Mouse (Mus musculus) embryonic facial prominence, embryonic 15.5 days (tissue): Measurements from ENCODE around the gene Ccar1. TPM values are rescaled to one million over a fixed set of nuclear protein-coding genes. Genes with fewer than 3 reads are reported as not detected.

Experiments used
- ATAC-seq: fragments of 200-750 bp; cut with Nextera tagmentation; 2 replicates; pipeline ENCODE4 v1.8.0; 2017; ENCODE audit warnings: low read depth, moderate TSS enrichment; ENCODE audit not compliant: insufficient number of reproducible peaks, low FRiP score, low TSS enrichment
- H3K27ac ChIP-seq: fragments of 300-500 bp; sonication (generic); replicated peaks from 2 replicates; pipeline ENCODE4 v1.5.1; 2015; ENCODE audit warnings: mild to moderate bottlenecking, inconsistent platforms
- H3K27me3 ChIP-seq: fragments of 300-500 bp; sonication (generic); 2 replicates; pipeline ENCODE4 v1.6.1; 2015; ENCODE audit warnings: inconsistent platforms
- H3K36me3 ChIP-seq: fragments of 300-500 bp; sonication (generic); 2 replicates; pipeline ENCODE4 v1.6.1; 2015; ENCODE audit warnings: mild to moderate bottlenecking, inconsistent platforms
- H3K4me1 ChIP-seq: fragments of 300-500 bp; sonication (generic); 2 replicates; pipeline ENCODE4 v1.6.1; 2015; ENCODE audit warnings: inconsistent platforms
- H3K4me2 ChIP-seq: fragments of 300-500 bp; sonication (generic); replicated peaks from 2 replicates; pipeline ENCODE4 v1.6.1; 2015; ENCODE audit warnings: mild to moderate bottlenecking, inconsistent platforms
- H3K4me3 ChIP-seq: fragments of 300-500 bp; sonication (generic); replicated peaks from 2 replicates; pipeline ENCODE4 v1.5.1; 2015; ENCODE audit warnings: mild to moderate bottlenecking, inconsistent platforms
- H3K9ac ChIP-seq: fragments of 300-500 bp; sonication (generic); 2 replicates; pipeline ENCODE4 v1.6.1; 2015; ENCODE audit warnings: inconsistent platforms
- H3K9me3 ChIP-seq: fragments of 300-500 bp; sonication (generic); replicated peaks from 2 replicates; pipeline ENCODE4 v1.6.1; 2016; ENCODE audit warnings: inconsistent platforms
- WGBS: fragments of 180-500 bp; shearing (Covaris S2); methylation state at CpG from one replicate; pipeline ENCODE4 v1.1.7; 2015; 5-methylcytosine and 5-hydroxymethylcytosine counted together
- polyA plus RNA-seq: library from polyadenylated mRNA; unstranded; fragments of >200 nt; fragmentation: Nextera tagmentation; extraction: Ambion mirVana; gene quantifications from 2 replicates; pipeline ENCODE4 v1.2.1, GENCODE M21; 2015

Ccar1 gene
- polyA plus RNA-seq: 102 and 112 TPM in 2 replicates

- peak within 1 kb of the TSS; percentile 89 for H3K4me3 ChIP-seq
- peak within 1 kb of the TSS; percentile 53 for H3K4me2 ChIP-seq
- H3K27ac ChIP-seq: peak within 1 kb of the TSS; percentile 96
- peaks cover 28% of the 10 kb centered on the region for H3K36me3 ChIP-seq
- H3K9me3 ChIP-seq: no peaks in the 10 kb centered on the region
- ATAC-seq: peak; percentile 98
- peak within 1 kb of the TSS; percentile 89 for H3K9ac ChIP-seq
- no peaks in the 10 kb centered on the region for H3K27me3 ChIP-seq
- H3K4me1 ChIP-seq: peaks cover 12% of the 10 kb centered on the region
- WGBS: 1% methylated on average over 55 of the region's 55 CpGs
These were observed at the start of gene Ccar1 for GRCm38 (mm10) chr10:62792177-62793090. TSS of gene Ccar1 (minus strand) at chr10:62792286.

GRCm38 (mm10) chr10:62840687-62841086 is 48.6 kb upstream of the Ccar1 start:
- no peaks in the 10 kb centered on the region for H3K9me3 ChIP-seq
- WGBS: 91% methylated on average over 7 of the region's 7 CpGs
- no peak overlapping the region for H3K4me3 ChIP-seq
- peaks cover 6% of the 10 kb centered on the region for H3K4me1 ChIP-seq
- no peak for ATAC-seq
- H3K27me3 ChIP-seq: no peaks in the 10 kb centered on the region
- no peak overlapping the region for H3K27ac ChIP-seq
- H3K36me3 ChIP-seq: peaks cover 17% of the 10 kb centered on the region; the same call in 1 of the 2 replicates
- H3K9ac ChIP-seq: no peak overlapping the region
- H3K4me2 ChIP-seq: no peak overlapping the region

DNA sequence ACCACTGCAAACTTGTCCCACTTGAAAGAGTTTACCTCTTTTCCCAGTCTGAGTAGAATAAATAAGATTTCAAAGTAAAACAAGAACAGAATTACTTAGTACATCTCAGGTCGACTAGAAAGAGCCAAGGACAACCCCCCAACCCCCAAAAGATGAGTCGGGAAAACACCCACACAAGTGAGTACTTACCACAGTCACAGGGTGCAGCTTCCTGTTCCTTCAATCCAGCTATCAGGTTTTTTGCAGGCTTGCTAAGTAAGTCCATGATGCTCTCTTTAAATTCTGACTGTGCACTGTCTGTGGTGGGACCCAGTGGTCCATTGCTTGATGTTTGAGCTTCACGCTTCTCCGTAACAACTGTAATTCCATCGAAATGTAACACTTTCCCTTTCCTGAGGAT is 45.9 kb upstream of the Ccar1 start:
- Histone ChIP-seq H3K27me3 (no peaks in the 10 kb centered on the region), H3K4me2 (no peak overlapping the region), H3K36me3 (peaks cover 26% of the 10 kb centered on the region; the same call in 1 of the 2 replicates), H3K9me3 (no peaks in the 10 kb centered on the region), H3K4me3 (no peak overlapping the region), H3K27ac (no peak overlapping the region), H3K4me1 (no peaks in the 10 kb centered on the region), H3K9ac (no peak overlapping the region)
- 86% methylated on average over 5 of the region's 5 CpGs for WGBS
- no peak for ATAC-seq

- Histone ChIP-seq H3K4me1 (no peaks in the 10 kb centered on the region), H3K27me3 (no peaks in the 10 kb centered on the region), H3K4me2 (no peak overlapping the region), H3K9ac (no peak overlapping the region), H3K36me3 (peaks cover 9% of the 10 kb centered on the region; the same call in 1 of the 2 replicates), H3K27ac (no peak overlapping the region), H3K9me3 (no peaks in the 10 kb centered on the region), H3K4me3 (no peak overlapping the region)
- no peak for ATAC-seq
- 78% methylated on average over 9 of the region's 9 CpGs for WGBS
These were observed 40.7 kb upstream of the Ccar1 start for GRCm38 (mm10) chr10:62832783-62833182.

DNA sequence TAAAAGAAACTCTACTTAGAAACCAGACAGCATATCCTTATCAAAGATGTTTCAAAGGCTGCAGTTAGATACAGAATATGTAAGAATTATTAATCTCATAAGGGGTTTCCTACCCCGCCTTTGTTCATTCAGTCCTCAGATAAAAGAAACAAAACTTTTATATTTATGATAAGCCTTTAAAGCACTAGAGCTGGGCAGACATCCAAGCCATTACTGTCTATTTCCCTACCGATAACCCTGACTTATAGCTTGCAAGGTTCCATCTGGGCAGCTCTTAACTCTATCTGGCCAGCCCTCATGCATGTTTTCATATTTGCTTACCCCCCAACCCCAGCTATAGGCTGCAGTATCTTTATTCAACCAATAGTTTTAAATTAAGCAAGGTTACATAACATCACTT is 39.5 kb upstream of the Ccar1 start:
- Histone ChIP-seq H3K4me2 (no peak overlapping the region), H3K27me3 (no peaks in the 10 kb centered on the region), H3K27ac (no peak overlapping the region), H3K4me3 (no peak overlapping the region), H3K4me1 (no peaks in the 10 kb centered on the region), H3K36me3 (peaks cover 15% of the 10 kb centered on the region; the same call in 1 of the 2 replicates), H3K9me3 (no peaks in the 10 kb centered on the region), H3K9ac (no peak overlapping the region)
- no peak for ATAC-seq
- 79% methylated on average over 2 of the region's 2 CpGs for WGBS

DNA sequence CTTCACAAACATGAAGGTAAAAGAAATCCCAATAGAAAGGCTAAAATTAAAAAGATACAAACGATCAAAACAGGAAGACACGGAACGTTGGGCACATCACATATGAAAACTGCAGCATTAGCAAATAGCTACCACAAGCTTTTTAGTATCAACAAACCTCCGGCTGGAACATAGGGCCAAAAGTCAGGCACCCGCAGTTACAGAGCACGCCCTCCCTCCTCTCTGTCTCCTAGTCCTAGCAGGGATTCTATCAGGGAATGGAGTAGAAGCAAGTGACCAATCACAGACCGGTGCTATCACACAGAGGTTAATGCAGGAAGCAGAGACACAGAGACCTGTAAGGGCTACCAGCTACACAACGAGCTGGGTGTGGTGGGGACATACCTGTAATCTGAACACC is 32.4 kb upstream of the Ccar1 start:
- Histone ChIP-seq H3K27ac (no peak overlapping the region), H3K4me2 (no peak overlapping the region), H3K4me1 (no peaks in the 10 kb centered on the region), H3K36me3 (peaks cover 18% of the 10 kb centered on the region), H3K9me3 (no peaks in the 10 kb centered on the region), H3K27me3 (no peaks in the 10 kb centered on the region), H3K9ac (no peak overlapping the region), H3K4me3 (no peak overlapping the region)
- 81% methylated on average over 8 of the region's 8 CpGs for WGBS
- no peak for ATAC-seq

GRCm38 (mm10) chr10:62823431-62823830 is 31.3 kb upstream of the Ccar1 start:
- Histone ChIP-seq H3K4me2 (no peak overlapping the region), H3K4me3 (no peak overlapping the region), H3K27me3 (no peaks in the 10 kb centered on the region), H3K27ac (no peak overlapping the region), H3K36me3 (peaks cover 28% of the 10 kb centered on the region), H3K9me3 (no peaks in the 10 kb centered on the region), H3K9ac (no peak overlapping the region), H3K4me1 (no peaks in the 10 kb centered on the region)
- ATAC-seq: no peak
- 69% methylated on average over 4 of the region's 4 CpGs for WGBS

GRCm38 (mm10) chr10:62810010-62810409 is 17.9 kb upstream of the Ccar1 start:
- no peak overlapping the region for H3K4me2 ChIP-seq
- H3K9ac ChIP-seq: no peak overlapping the region
- no peak overlapping the region for H3K4me3 ChIP-seq
- peaks cover 26% of the 10 kb centered on the region for H3K36me3 ChIP-seq
- H3K4me1 ChIP-seq: no peaks in the 10 kb centered on the region
- no peak for ATAC-seq
- H3K27ac ChIP-seq: no peak overlapping the region
- no peaks in the 10 kb centered on the region for H3K9me3 ChIP-seq
- no peaks in the 10 kb centered on the region for H3K27me3 ChIP-seq
- WGBS: 75% methylated on average over 4 of the region's 4 CpGs

GRCm38 (mm10) chr10:62808766-62809165 is 16.7 kb upstream of the Ccar1 start:
- no peak overlapping the region for H3K4me2 ChIP-seq
- no peak for ATAC-seq
- no peak overlapping the region for H3K27ac ChIP-seq
- no peaks in the 10 kb centered on the region for H3K27me3 ChIP-seq
- H3K9ac ChIP-seq: no peak overlapping the region
- H3K36me3 ChIP-seq: peaks cover 15% of the 10 kb centered on the region
- H3K4me3 ChIP-seq: no peak overlapping the region
- no peaks in the 10 kb centered on the region for H3K9me3 ChIP-seq
- H3K4me1 ChIP-seq: no peaks in the 10 kb centered on the region
- WGBS: 91% methylated on average over 2 of the region's 2 CpGs

- Histone ChIP-seq H3K9ac (no peak overlapping the region), H3K27me3 (no peaks in the 10 kb centered on the region), H3K9me3 (no peaks in the 10 kb centered on the region), H3K4me3 (no peak overlapping the region), H3K4me2 (no peak overlapping the region), H3K4me1 (no peaks in the 10 kb centered on the region), H3K36me3 (peaks cover 10% of the 10 kb centered on the region), H3K27ac (no peak overlapping the region)
- WGBS: 88% methylated on average over 7 of the region's 7 CpGs
- no peak for ATAC-seq
These were observed 16.2 kb upstream of the Ccar1 start for GRCm38 (mm10) chr10:62808316-62808715.

DNA sequence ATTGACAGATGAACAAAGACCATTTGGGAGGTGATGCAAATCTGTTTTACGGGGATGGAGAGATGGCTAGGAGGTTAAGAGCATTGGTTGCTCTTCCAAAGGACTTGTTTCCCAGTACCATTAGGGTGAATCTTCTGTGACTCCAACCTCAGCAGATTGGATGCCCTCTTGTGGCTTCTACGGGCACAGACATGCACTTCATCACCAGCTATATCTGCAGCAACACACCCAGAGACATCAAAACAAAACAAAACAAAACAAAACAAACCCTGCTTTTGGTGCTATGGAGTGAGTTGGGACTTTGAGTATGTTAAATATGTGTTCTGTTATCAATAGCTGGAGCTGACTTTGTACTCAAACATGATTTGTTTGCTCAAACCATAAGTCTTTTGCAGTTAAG is 12.0 kb upstream of the Ccar1 start:
- Histone ChIP-seq H3K9me3 (no peaks in the 10 kb centered on the region), H3K4me2 (no peak overlapping the region)
- WGBS: 89% methylated on average over 2 of the region's 2 CpGs

GRCm38 (mm10) chr10:62803296-62803695 is 11.2 kb upstream of the Ccar1 start:
- ATAC-seq: no peak
- no peaks in the 10 kb centered on the region for H3K4me1 ChIP-seq
- H3K27ac ChIP-seq: no peak overlapping the region
- no peak overlapping the region for H3K4me2 ChIP-seq
- no peak overlapping the region for H3K9ac ChIP-seq
- no peaks in the 10 kb centered on the region for H3K9me3 ChIP-seq
- H3K36me3 ChIP-seq: no peaks in the 10 kb centered on the region
- 96% methylated on average over 2 of the region's 2 CpGs for WGBS
- no peaks in the 10 kb centered on the region for H3K27me3 ChIP-seq
- H3K4me3 ChIP-seq: no peak overlapping the region

More for the DNA sequence above, 12.0 kb upstream of the Ccar1 start:
- Histone ChIP-seq H3K4me1 (no peaks in the 10 kb centered on the region), H3K9ac (no peak overlapping the region), H3K36me3 (no peaks in the 10 kb centered on the region), H3K27ac (no peak overlapping the region), H3K27me3 (no peaks in the 10 kb centered on the region), H3K4me3 (no peak overlapping the region)
- ATAC-seq: no peak
